9 mouse cellular contexts compared by ENCODE assay signal in the genomic region with DNA sequence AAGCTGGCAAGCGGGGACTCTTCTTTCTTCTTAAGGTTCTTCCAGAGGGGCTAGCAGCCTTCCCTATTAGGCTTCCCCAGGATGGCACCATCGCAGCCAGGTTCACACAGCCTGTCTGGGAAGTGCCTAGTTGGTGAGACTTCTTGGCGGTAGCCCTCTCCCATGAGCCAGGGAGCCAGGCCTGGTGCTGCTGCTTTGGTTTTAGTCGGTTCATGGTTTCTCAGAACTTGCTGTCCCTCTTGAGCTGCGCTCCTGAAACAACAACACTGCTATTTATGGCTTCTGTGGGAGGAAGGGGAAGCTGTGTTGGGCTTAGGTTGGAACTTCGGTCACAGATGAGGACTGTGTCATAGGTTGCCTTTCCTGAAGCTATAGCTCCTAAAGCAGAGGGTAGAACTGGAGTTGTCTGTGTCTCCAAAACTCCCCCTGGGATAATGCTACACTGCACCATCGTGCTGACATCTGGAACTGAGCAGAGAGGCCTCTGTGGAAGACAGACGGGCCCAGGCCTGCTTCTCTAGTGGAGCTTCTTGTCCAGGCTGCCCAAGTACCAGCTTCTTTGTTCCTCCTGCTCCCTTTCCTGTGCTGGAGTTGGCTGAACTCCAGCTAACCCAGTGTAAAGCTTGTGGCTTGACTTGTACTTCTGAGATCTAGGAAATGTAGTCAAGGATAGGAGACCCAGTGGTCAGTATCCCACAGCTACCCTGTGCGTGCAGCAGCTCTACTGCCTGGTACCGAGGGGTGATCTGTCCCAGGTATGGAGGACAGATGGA. TPM values are rescaled to one million over a fixed set of nuclear protein-coding genes. Genes with fewer than 3 reads are reported as not detected.
DNase-seq lines count a peak whose midpoint lies in the region; ATAC-seq and TF ChIP-seq lines count a peak whose summit lies in the region.
"Had no signal": no experiment of that assay in that cellular context is flagged by ENCODE, and none has a peak within 500 bp of the region (broad histone marks: within the 10 kb centered on the region; RNA-seq: fewer than 3 reads in every experiment).

No protein-coding gene starts in this region.

- 78% methylated on average over 10 of the region's 10 CpGs for WGBS in hindbrain, postnatal 0 days
- WGBS in hindbrain, embryonic 12.5 days = 92% methylated on average over 10 of the region's 10 CpGs
- WGBS in lung, embryonic 15.5 days = 82% methylated on average over 10 of the region's 10 CpGs
- 83% methylated on average over 10 of the region's 10 CpGs for WGBS in embryonic facial prominence, embryonic 14.5 days
- WGBS in stomach, embryonic 15.5 days = 81% methylated on average over 10 of the region's 10 CpGs
- 88% methylated on average over 10 of the region's 10 CpGs for WGBS in forebrain, embryonic 15.5 days

- peak overlapping the region; percentile 23 for H3K27ac ChIP-seq in hindbrain, postnatal 0 days
- no peak overlapping the region for H3K27ac ChIP-seq in hindbrain, embryonic 12.5 days
- H3K27ac ChIP-seq in lung, embryonic 15.5 days = peak overlapping the region; percentile 44
- no peak overlapping the region for H3K27ac ChIP-seq in embryonic facial prominence, embryonic 14.5 days (replicated peaks; ENCODE audit: low read depth, low read length)
- peak overlapping the region; percentile 69 for H3K27ac ChIP-seq in stomach, embryonic 15.5 days
- no peak overlapping the region for H3K27ac ChIP-seq in forebrain, embryonic 15.5 days (replicated peaks)

- H3K36me3 ChIP-seq in hindbrain, postnatal 0 days (ENCODE audit: insufficient read depth, low read length) = peaks cover 63% of the 10 kb centered on the region
- peaks cover 72% of the 10 kb centered on the region for H3K36me3 ChIP-seq in hindbrain, embryonic 12.5 days
- H3K36me3 ChIP-seq in lung, embryonic 15.5 days = peaks cover 75% of the 10 kb centered on the region
- H3K36me3 ChIP-seq in embryonic facial prominence, embryonic 14.5 days (ENCODE audit: control insufficient read depth, insufficient read depth, low read length) = peaks cover 75% of the 10 kb centered on the region
- H3K36me3 ChIP-seq in stomach, embryonic 15.5 days = peaks cover 58% of the 10 kb centered on the region
- H3K36me3 ChIP-seq in forebrain, embryonic 15.5 days = peaks cover 58% of the 10 kb centered on the region

- peaks cover 6% of the 10 kb centered on the region; the same call in 1 of the 2 replicates for H3K4me1 ChIP-seq in hindbrain, postnatal 0 days (ENCODE audit: insufficient read depth, low read length)
- peaks cover 13% of the 10 kb centered on the region for H3K4me1 ChIP-seq in hindbrain, embryonic 12.5 days
- peaks cover 11% of the 10 kb centered on the region for H3K4me1 ChIP-seq in lung, embryonic 15.5 days
- H3K4me1 ChIP-seq in embryonic facial prominence, embryonic 14.5 days (ENCODE audit: control insufficient read depth, insufficient read depth, low read length) = 0 out of 2 replicates have a peak, but pooled peaks cover 3% of the 10 kb centered on the region
- peaks cover 11% of the 10 kb centered on the region for H3K4me1 ChIP-seq in stomach, embryonic 15.5 days
- peaks cover 16% of the 10 kb centered on the region for H3K4me1 ChIP-seq in forebrain, embryonic 15.5 days

- ATAC-seq in hindbrain, postnatal 0 days = no peak
- no peak for ATAC-seq in hindbrain, embryonic 12.5 days (ENCODE audit: low FRiP score)
- no peak for ATAC-seq in lung, embryonic 15.5 days (ENCODE audit: borderline replicate concordance, extremely low read depth, low FRiP score, low TSS enrichment)
- ATAC-seq in embryonic facial prominence, embryonic 14.5 days (ENCODE audit: low read depth) = no peak
- no peak for ATAC-seq in stomach, embryonic 15.5 days (ENCODE audit: insufficient read depth, low FRiP score, low read depth)
- no peak for ATAC-seq in forebrain, embryonic 15.5 days (replicated peaks)
- ATAC-seq: activated CD4-positive, CD25-positive, alpha-beta regulatory T cell, adult 4 months had no signal

- no peak overlapping the region for H3K4me2 ChIP-seq in hindbrain, postnatal 0 days (ENCODE audit: low read depth, low read length)
- H3K4me2 ChIP-seq in hindbrain, embryonic 12.5 days (replicated peaks) = no peak overlapping the region
- H3K4me2 ChIP-seq in lung, embryonic 15.5 days = no peak overlapping the region
- H3K4me2 ChIP-seq in embryonic facial prominence, embryonic 14.5 days (ENCODE audit: low read depth, low read length) = no peak overlapping the region
- H3K4me2 ChIP-seq in stomach, embryonic 15.5 days = no peak overlapping the region
- H3K4me2 ChIP-seq in forebrain, embryonic 15.5 days (replicated peaks) = no peak overlapping the region

- H3K9me3 ChIP-seq in hindbrain, postnatal 0 days (ENCODE audit: low read length) = no peaks in the 10 kb centered on the region
- no peaks in the 10 kb centered on the region for H3K9me3 ChIP-seq in hindbrain, embryonic 12.5 days (replicated peaks)
- no peaks in the 10 kb centered on the region for H3K9me3 ChIP-seq in lung, embryonic 15.5 days
- no peaks in the 10 kb centered on the region for H3K9me3 ChIP-seq in embryonic facial prominence, embryonic 14.5 days (ENCODE audit: control insufficient read depth, low read length)
- no peaks in the 10 kb centered on the region for H3K9me3 ChIP-seq in stomach, embryonic 15.5 days
- H3K9me3 ChIP-seq in forebrain, embryonic 15.5 days = no peaks in the 10 kb centered on the region

- TF ChIP-seq CTCF in hindbrain, postnatal 0 days (IDR thresholded peaks at IDR 0.05; ENCODE audit: low read depth) = no peak

- no peak for DNase-seq in hindbrain, postnatal 0 days (ENCODE audit: low spot score)
- DNase-seq in lung, adult 18-20 months = no peak
- peak; percentile 45 for DNase-seq in embryonic facial prominence, embryonic 14.5 days (ENCODE audit: low spot score)
- DNase-seq: cerebellum, adult 11 months had no signal

- H3K9ac ChIP-seq in hindbrain, postnatal 0 days (replicated peaks; ENCODE audit: low read length) = no peak overlapping the region
- no peak overlapping the region for H3K9ac ChIP-seq in hindbrain, embryonic 12.5 days
- no peak overlapping the region for H3K9ac ChIP-seq in lung, embryonic 15.5 days
- no peak overlapping the region for H3K9ac ChIP-seq in embryonic facial prominence, embryonic 14.5 days (ENCODE audit: low read depth, low read length)
- H3K9ac ChIP-seq in stomach, embryonic 15.5 days = no peak overlapping the region
- H3K9ac ChIP-seq in forebrain, embryonic 15.5 days (replicated peaks) = no peak overlapping the region

- H3K4me3 ChIP-seq in hindbrain, postnatal 0 days (ENCODE audit: low read length) = no peak overlapping the region
- H3K4me3 ChIP-seq in hindbrain, embryonic 12.5 days = no peak overlapping the region
- H3K4me3 ChIP-seq in lung, embryonic 15.5 days = no peak overlapping the region
- no peak overlapping the region for H3K4me3 ChIP-seq in embryonic facial prominence, embryonic 14.5 days (ENCODE audit: low read depth, low read length)
- no peak overlapping the region for H3K4me3 ChIP-seq in stomach, embryonic 15.5 days (replicated peaks)
- H3K4me3 ChIP-seq in forebrain, embryonic 15.5 days = no peak overlapping the region

- H3K27me3 ChIP-seq in hindbrain, postnatal 0 days (ENCODE audit: insufficient read depth, low read length) = no peaks in the 10 kb centered on the region
- no peaks in the 10 kb centered on the region for H3K27me3 ChIP-seq in hindbrain, embryonic 12.5 days
- H3K27me3 ChIP-seq in lung, embryonic 15.5 days = no peaks in the 10 kb centered on the region
- no peaks in the 10 kb centered on the region for H3K27me3 ChIP-seq in embryonic facial prominence, embryonic 14.5 days (replicated peaks; ENCODE audit: control insufficient read depth, insufficient read depth, low read length)
- H3K27me3 ChIP-seq in stomach, embryonic 15.5 days (replicated peaks) = no peaks in the 10 kb centered on the region
- no peaks in the 10 kb centered on the region for H3K27me3 ChIP-seq in forebrain, embryonic 15.5 days

RNA-seq across cellular contexts. Expression of a gene that starts 2.4 kb away (rescaled TPM):
- 29.8 and 43.0 TPM in 2 replicates for total RNA-seq in hindbrain, postnatal 0 days (2014; rRNA removed)
- polyA plus RNA-seq in hindbrain, postnatal 0 days (2015; fragmentation: Nextera tagmentation; extraction: Ambion mirVana) = 119 and 121 TPM in 2 replicates
- 121 and 134 TPM in 2 replicates for polyA plus RNA-seq in hindbrain, embryonic 12.5 days (2016; fragmentation: Nextera tagmentation; extraction: Ambion mirVana)
- polyA plus RNA-seq in lung, embryonic 15.5 days (2015; fragmentation: Nextera tagmentation; extraction: Ambion mirVana) = 150 and 167 TPM in 2 replicates
- polyA plus RNA-seq in embryonic facial prominence, embryonic 14.5 days (2014; fragmentation: Nextera tagmentation; extraction: Ambion mirVana) = 143 and 162 TPM in 2 replicates
- polyA plus RNA-seq in stomach, embryonic 15.5 days (2015; fragmentation: Nextera tagmentation; extraction: Ambion mirVana) = 140 and 143 TPM in 2 replicates
- polyA plus RNA-seq in forebrain, embryonic 15.5 days (2015; fragmentation: Nextera tagmentation; extraction: Ambion mirVana) = 138 and 139 TPM in 2 replicates

RNA-seq across cellular contexts. Expression of a gene that starts 27.9 kb away (rescaled TPM):
- 35.0 and 47.7 TPM in 2 replicates for total RNA-seq in hindbrain, postnatal 0 days (2014; rRNA removed)
- 38.0 and 44.1 TPM in 2 replicates for polyA plus RNA-seq in hindbrain, postnatal 0 days (2015; fragmentation: Nextera tagmentation; extraction: Ambion mirVana)
- polyA plus RNA-seq in hindbrain, embryonic 12.5 days (2016; fragmentation: Nextera tagmentation; extraction: Ambion mirVana) = 66.7 and 68.0 TPM in 2 replicates
- 54.1 and 56.2 TPM in 2 replicates for polyA plus RNA-seq in lung, embryonic 15.5 days (2015; fragmentation: Nextera tagmentation; extraction: Ambion mirVana)
- polyA plus RNA-seq in embryonic facial prominence, embryonic 14.5 days (2014; fragmentation: Nextera tagmentation; extraction: Ambion mirVana) = 48.3 and 53.9 TPM in 2 replicates
- 48.7 and 53.0 TPM in 2 replicates for polyA plus RNA-seq in stomach, embryonic 15.5 days (2015; fragmentation: Nextera tagmentation; extraction: Ambion mirVana)
- 79.9 and 80.7 TPM in 2 replicates for polyA plus RNA-seq in forebrain, embryonic 15.5 days (2015; fragmentation: Nextera tagmentation; extraction: Ambion mirVana)

RNA-seq across cellular contexts. Expression of a gene that starts 50.1 kb away (rescaled TPM):
- 217 and 235 TPM in 2 replicates for total RNA-seq in hindbrain, postnatal 0 days (2014; rRNA removed)
- 123 and 126 TPM in 2 replicates for polyA plus RNA-seq in hindbrain, postnatal 0 days (2015; fragmentation: Nextera tagmentation; extraction: Ambion mirVana)
- 91.1 and 94.0 TPM in 2 replicates for polyA plus RNA-seq in hindbrain, embryonic 12.5 days (2016; fragmentation: Nextera tagmentation; extraction: Ambion mirVana)
- polyA plus RNA-seq in lung, embryonic 15.5 days (2015; fragmentation: Nextera tagmentation; extraction: Ambion mirVana) = 88.1 and 93.0 TPM in 2 replicates
- 76.2 and 87.8 TPM in 2 replicates for polyA plus RNA-seq in embryonic facial prominence, embryonic 14.5 days (2014; fragmentation: Nextera tagmentation; extraction: Ambion mirVana)
- 75.7 and 78.5 TPM in 2 replicates for polyA plus RNA-seq in stomach, embryonic 15.5 days (2015; fragmentation: Nextera tagmentation; extraction: Ambion mirVana)
- 95.8 and 102 TPM in 2 replicates for polyA plus RNA-seq in forebrain, embryonic 15.5 days (2015; fragmentation: Nextera tagmentation; extraction: Ambion mirVana)

RNA-seq across cellular contexts. Expression of a gene that starts 56.0 kb away (rescaled TPM):
- 37.6 and 38.8 TPM in 2 replicates for total RNA-seq in hindbrain, postnatal 0 days (2014; rRNA removed)
- polyA plus RNA-seq in hindbrain, postnatal 0 days (2015; fragmentation: Nextera tagmentation; extraction: Ambion mirVana) = 66.3 and 66.6 TPM in 2 replicates
- 38.8 and 40.6 TPM in 2 replicates for polyA plus RNA-seq in hindbrain, embryonic 12.5 days (2016; fragmentation: Nextera tagmentation; extraction: Ambion mirVana)
- 35.7 TPM in 2 replicates for polyA plus RNA-seq in lung, embryonic 15.5 days (2015; fragmentation: Nextera tagmentation; extraction: Ambion mirVana)
- polyA plus RNA-seq in embryonic facial prominence, embryonic 14.5 days (2014; fragmentation: Nextera tagmentation; extraction: Ambion mirVana) = 36.3 and 39.0 TPM in 2 replicates
- polyA plus RNA-seq in stomach, embryonic 15.5 days (2015; fragmentation: Nextera tagmentation; extraction: Ambion mirVana) = 34.9 and 37.7 TPM in 2 replicates
- polyA plus RNA-seq in forebrain, embryonic 15.5 days (2015; fragmentation: Nextera tagmentation; extraction: Ambion mirVana) = 45.1 and 47.6 TPM in 2 replicates

Comparison
In these comparisons a context has a peak if more than half of its experiments do, and no peak if none do; other contexts are left out.
1. H3K27ac ChIP-seq: peak in hindbrain, postnatal 0 days (single experiment), lung, embryonic 15.5 days (single experiment) and stomach, embryonic 15.5 days (single experiment); none in hindbrain, embryonic 12.5 days (single experiment), embryonic facial prominence, embryonic 14.5 days (single experiment) and forebrain, embryonic 15.5 days (single experiment).